Mouse (Mus musculus) hindbrain, postnatal 0 days (tissue): ENCODE measurements around the gene Dcaf1. TPM values are rescaled to one million over a fixed set of nuclear protein-coding genes. Genes with fewer than 3 reads are reported as not detected.

Source experiments
- ATAC-seq: fragments of 200-750 bp; cut with Nextera tagmentation; 2 replicates; pipeline ENCODE4 v1.8.0; 2017; ENCODE audit warnings: mild to moderate bottlenecking, moderate TSS enrichment, moderate library complexity
- DNase-seq: peaks from one replicate; pipeline ENCODE4 v3.0.0-alpha.2; 2015; ENCODE audit warnings: low spot score
- H3K27ac ChIP-seq: fragments of 300-500 bp; sonication (generic); 2 replicates; pipeline ENCODE4 v1.5.1; 2014; ENCODE audit warnings: mild to moderate bottlenecking
- H3K27me3 ChIP-seq: fragments of 300-500 bp; sonication (generic); 2 replicates; pipeline ENCODE4 v1.6.1; 2014; ENCODE audit warnings: low read length, mixed read lengths; ENCODE audit not compliant: insufficient read depth
- H3K36me3 ChIP-seq: fragments of 300-500 bp; sonication (generic); 2 replicates; pipeline ENCODE4 v1.6.1; 2014; ENCODE audit warnings: low read length, mixed read lengths; ENCODE audit not compliant: insufficient read depth
- H3K4me1 ChIP-seq: fragments of 300-500 bp; sonication (generic); 2 replicates; pipeline ENCODE4 v1.6.1; 2014; ENCODE audit warnings: antibody characterized with exemption, low read length, mixed read lengths; ENCODE audit not compliant: insufficient read depth
- H3K4me2 ChIP-seq: fragments of 300-500 bp; sonication (generic); 2 replicates; pipeline ENCODE4 v1.6.1; 2014; ENCODE audit warnings: low read depth, mild to moderate bottlenecking, low read length, moderate library complexity, mixed read lengths
- H3K4me3 ChIP-seq: fragments of 300-500 bp; sonication (generic); 2 replicates; pipeline ENCODE4 v1.5.1; 2014; ENCODE audit warnings: low read length
- H3K9ac ChIP-seq: fragments of 300-500 bp; sonication (generic); replicated peaks from 2 replicates; pipeline ENCODE4 v1.6.1; 2014; ENCODE audit warnings: mild to moderate bottlenecking, low read length, moderate library complexity, mixed read lengths
- H3K9me3 ChIP-seq: fragments of 300-500 bp; sonication (generic); 2 replicates; pipeline ENCODE4 v1.6.1; 2016; ENCODE audit warnings: low read length, mixed read lengths
- CTCF ChIP-seq: IDR thresholded peaks from 2 replicates; pipeline ENCODE4 v1.5.1; 2016; ENCODE audit warnings: antibody characterized with exemption, control low read depth, low read depth
- WGBS: fragments of 180-500 bp; shearing (Covaris S2); extraction: QIAGEN DNeasy Blood & Tissue Kit; methylation state at CpG from one replicate; pipeline ENCODE4 v1.1.7; 2014; 5-methylcytosine and 5-hydroxymethylcytosine counted together
- polyA plus RNA-seq: library from polyadenylated mRNA; unstranded; fragments of >200 nt; fragmentation: Nextera tagmentation; extraction: Ambion mirVana; gene quantifications from 2 replicates; pipeline ENCODE4 v1.2.1, GENCODE M21; 2015
- total RNA-seq: library from RNA; depleted of rRNA; stranded (reverse); fragments of >200 nt; gene quantifications from 2 replicates; pipeline ENCODE4 v1.2.3, GENCODE M21; 2014

The Dcaf1 gene
- total and polyA plus RNA-seq, 2 experiments from 2014 or later, result 7.4 to 18.3 TPM

DNA sequence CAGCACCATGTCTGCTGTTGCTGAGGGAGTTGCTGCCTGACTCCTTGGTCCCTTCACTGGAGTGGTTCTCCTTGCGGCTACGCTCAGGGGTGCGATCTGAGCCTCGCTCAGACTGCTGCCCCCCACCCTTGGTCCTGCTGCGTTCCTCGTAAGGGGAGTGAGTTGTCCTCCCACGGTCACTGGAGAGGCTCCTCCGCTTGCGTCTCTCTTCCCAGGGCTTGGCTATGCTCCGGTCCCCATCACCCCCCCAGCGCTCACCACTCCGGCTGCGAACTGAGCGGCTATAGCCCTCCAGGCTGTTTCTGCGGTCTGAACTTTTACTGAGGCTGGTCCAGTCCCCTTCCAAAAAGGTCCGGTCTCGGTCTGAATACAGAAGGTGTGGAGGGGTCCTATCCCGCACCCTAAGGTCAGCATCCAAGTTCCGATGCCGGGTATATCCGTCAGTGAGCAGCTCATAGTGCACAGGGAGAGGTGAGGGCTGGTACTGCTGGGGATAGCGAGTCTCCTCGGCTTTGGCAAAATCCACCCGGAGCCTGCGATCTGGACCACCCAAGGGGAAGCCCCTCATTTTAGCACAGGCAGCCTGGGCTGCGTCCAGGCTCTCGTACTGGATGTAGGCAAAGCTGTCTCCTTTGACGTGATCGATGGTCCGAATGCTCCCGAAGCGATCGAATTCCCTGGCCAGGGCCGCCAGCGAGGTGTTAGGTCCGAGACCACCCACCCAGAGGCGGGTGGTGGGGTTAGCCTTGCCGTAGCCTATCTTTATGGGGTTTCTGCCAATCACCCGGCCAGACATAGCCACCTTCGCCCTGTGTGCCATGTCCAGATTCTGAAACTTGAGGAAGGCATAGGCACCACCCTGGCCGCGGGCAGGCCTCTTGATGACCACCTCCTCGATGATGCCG, 63.6 kb downstream of the Dcaf1 start:
- TF ChIP-seq CTCF, result no peak
- Histone ChIP-seq H3K4me1 (peaks cover 19% of the 10 kb centered on the region), H3K27ac (peak overlapping the region; percentile 91; the same call in 1 of the 2 replicates), H3K4me3 (peak overlapping the region; percentile 73), H3K4me2 (peak overlapping the region; percentile 93), H3K27me3 (no peaks in the 10 kb centered on the region), H3K9me3 (no peaks in the 10 kb centered on the region), H3K36me3 (peaks cover 39% of the 10 kb centered on the region; the same call in 1 of the 2 replicates), H3K9ac (peak overlapping the region; percentile 92)
- ATAC-seq, result no peak
- peak; percentile 33 for DNase-seq
- WGBS, result 12% methylated on average over 44 of the region's 44 CpGs

DNA sequence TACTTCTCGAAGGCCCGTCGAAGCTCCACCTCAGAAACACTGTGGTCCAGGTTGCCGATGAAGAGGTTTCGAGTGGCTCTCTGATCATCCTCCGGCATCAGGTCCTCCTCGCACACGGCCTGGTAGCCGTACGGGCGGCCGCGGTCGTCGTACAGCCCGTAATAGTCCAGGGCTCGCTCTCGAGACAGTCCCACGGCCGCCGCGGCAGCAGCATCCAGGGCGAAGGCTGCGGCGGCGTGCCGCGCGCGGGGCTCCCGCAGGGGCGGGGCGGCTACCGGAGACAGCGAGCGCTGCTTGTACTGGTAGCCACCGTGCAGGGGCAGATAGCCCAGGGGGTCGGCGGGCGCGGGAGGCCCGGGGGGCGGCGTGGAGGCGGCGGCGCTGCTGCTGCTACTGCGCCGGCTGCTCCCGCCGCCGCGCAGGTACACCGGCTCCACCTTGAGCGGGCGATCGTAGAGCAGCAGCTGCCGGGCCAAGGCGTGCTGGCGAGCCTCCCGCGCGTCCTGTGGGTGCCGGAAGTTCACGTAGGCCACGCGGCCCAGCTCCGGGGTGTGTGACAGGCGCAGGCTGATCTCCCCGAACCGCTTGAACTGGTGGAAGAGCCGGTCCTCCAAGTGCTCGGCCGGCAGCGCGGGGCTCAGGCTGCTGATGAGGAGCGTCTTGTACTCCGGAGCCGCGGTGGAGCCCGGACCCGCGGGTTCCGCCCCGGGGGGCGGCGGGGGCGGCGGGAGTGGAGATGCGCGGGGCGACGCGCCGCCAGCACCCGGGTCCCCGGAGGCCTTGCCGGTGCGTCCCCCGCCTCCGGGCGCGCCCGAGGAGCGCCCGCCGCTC, 64.4 kb downstream of the Dcaf1 start:
- H3K27ac ChIP-seq, result peak overlapping the region; percentile 91
- peak overlapping the region; percentile 92 for H3K9ac ChIP-seq
- DNase-seq (peak; percentile 61), ATAC-seq (no peak; the same call in 1 of the 2 replicates)
- peak overlapping the region; percentile 73 for H3K4me3 ChIP-seq
- H3K36me3 ChIP-seq, result peaks cover 39% of the 10 kb centered on the region; the same call in 1 of the 2 replicates
- no peak for TF ChIP-seq CTCF
- H3K27me3 ChIP-seq, result no peaks in the 10 kb centered on the region
- under 1% methylated on average over 88 of the region's 107 CpGs for WGBS
- no peaks in the 10 kb centered on the region for H3K9me3 ChIP-seq
- peak overlapping the region; percentile 93 for H3K4me2 ChIP-seq
- peaks cover 28% of the 10 kb centered on the region for H3K4me1 ChIP-seq

DNA sequence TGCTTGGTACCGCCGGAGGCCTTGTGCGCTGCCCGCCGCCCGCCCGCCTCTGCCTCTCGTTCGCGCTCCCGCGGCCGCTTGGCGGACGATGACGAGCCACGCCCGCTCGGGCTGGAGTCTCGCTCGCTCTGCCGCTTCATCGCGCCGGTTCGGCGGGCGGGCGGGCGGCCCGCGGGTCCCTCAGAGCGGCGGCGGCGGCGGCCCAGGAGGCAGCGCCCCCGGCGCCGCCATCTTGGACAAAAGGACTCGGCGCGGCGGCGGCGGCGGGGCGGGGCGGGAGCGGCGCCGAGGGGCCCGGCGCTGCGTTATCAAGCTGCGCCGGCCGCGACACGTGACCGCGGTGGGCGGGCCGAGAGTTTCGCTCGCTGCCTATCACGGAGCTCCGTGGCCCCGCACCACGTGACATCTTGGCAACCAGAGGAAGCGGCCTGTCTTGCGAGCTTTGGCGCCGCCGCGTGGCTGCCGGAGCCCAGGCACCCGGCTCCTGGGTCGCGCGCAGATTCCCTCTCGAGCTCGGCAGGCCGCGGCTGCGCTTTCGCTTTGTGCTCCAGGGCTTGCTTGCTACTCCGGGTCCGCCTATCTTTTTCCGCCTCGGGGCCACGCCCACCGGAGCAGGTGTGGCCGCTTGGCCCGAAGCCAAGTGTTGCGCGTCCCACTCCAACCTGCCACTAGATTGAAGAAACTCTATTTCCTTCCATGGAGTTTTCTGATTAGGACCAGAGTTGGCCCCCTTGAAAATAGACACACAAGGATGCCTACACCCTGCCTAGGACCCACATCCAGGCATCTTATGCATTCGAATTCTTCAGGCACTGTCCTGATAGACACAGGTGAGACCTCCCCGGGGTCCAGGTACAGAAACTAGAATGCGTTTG, 65.4 kb downstream of the Dcaf1 start, which contains the start of gene Rbm15b:
Gene Rbm15b (minus strand): TSS at position 601 of the 875 bp plus-strand sequence.
- peaks cover 30% of the 10 kb centered on the region for H3K4me1 ChIP-seq
- peak within 1 kb of the TSS; percentile 91 for H3K27ac ChIP-seq
- H3K36me3 ChIP-seq, result peaks cover 29% of the 10 kb centered on the region; the same call in 1 of the 2 replicates
- TF ChIP-seq CTCF, result peak; percentile 70
- peak within 1 kb of the TSS; percentile 93 for H3K4me2 ChIP-seq
- H3K9ac ChIP-seq, result peak within 1 kb of the TSS; percentile 92
- H3K27me3 ChIP-seq, result no peaks in the 10 kb centered on the region
- WGBS, result 3% methylated on average over 70 of the region's 101 CpGs
- DNase-seq (peak; percentile 100), ATAC-seq (peak; percentile 79)
- H3K9me3 ChIP-seq, result no peaks in the 10 kb centered on the region
- H3K4me3 ChIP-seq, result peak within 1 kb of the TSS; percentile 73

DNA sequence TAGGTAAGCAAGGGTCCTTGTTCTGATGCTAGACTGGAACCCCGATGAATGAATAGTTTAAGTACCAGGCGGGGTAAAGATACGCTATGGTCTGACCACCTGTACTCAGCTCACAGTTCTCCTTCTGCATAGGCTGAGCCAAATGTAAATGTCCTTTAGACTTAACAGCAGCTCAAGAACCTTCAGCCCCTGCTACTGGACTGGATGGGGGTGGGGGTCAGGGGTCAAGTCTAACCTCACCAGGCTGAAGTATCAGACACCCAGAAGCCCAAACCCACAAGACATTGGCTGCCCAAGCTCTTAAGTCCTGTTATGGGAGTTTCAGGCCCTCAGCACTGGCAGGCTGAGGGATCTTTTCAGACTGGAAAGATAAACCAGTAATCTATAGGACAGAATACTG, 66.7 kb downstream of the Dcaf1 start:
- no peak for DNase-seq
- H3K4me1 ChIP-seq, result peaks cover 27% of the 10 kb centered on the region

DNA sequence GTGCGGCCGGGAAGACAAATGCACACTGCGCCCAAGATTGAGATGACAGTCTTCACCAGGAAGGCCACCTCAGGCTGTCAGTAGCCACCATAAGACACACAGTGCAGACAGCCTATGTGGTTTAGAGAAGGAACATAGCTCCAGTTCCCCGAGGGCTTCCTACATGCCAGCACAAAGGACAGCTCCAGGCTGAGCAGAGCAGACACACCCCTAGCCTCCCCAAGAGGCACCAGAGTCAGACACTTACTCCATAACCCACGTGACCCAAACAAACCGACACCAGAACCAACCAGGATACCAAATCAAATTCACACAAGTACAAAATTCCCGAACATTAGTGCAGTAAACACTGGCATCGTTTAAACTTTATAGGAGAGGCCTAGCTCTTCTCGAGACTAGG, 67.6 kb downstream of the Dcaf1 start:
- TF ChIP-seq CTCF, result no peak
- H3K9me3 ChIP-seq, result no peaks in the 10 kb centered on the region
- WGBS, result 88% methylated on average over 9 of the region's 9 CpGs
- H3K9ac ChIP-seq, result 0 out of 2 replicates have a peak overlapping the region, but pooled peaks have one; percentile 9
- H3K4me1 ChIP-seq, result peaks cover 21% of the 10 kb centered on the region
- no peaks in the 10 kb centered on the region for H3K27me3 ChIP-seq
- no peak overlapping the region for H3K4me2 ChIP-seq
- no peak for DNase-seq
- ATAC-seq, result no peak
- no peak overlapping the region for H3K4me3 ChIP-seq
- peaks cover 23% of the 10 kb centered on the region; the same call in 1 of the 2 replicates for H3K36me3 ChIP-seq
- H3K27ac ChIP-seq, result no peak overlapping the region

More for the DNA sequence above, 66.7 kb downstream of the Dcaf1 start:
- TF ChIP-seq CTCF, result no peak
- Histone ChIP-seq H3K27ac (no peak overlapping the region), H3K4me2 (no peak overlapping the region), H3K9me3 (no peaks in the 10 kb centered on the region), H3K27me3 (no peaks in the 10 kb centered on the region), H3K4me3 (no peak overlapping the region), H3K36me3 (peaks cover 23% of the 10 kb centered on the region; the same call in 1 of the 2 replicates), H3K9ac (no peak overlapping the region)
- WGBS, result 95% methylated on average over 3 of the region's 3 CpGs
- no peak for ATAC-seq
